Mouse (Mus musculus) kidney, postnatal 36 days (tissue): Measurements from ENCODE around the gene Fgf3.

Source experiments
- DNase-seq, 2 experiments: peaks; one replicate each; pipeline ENCODE4 v3.0.0; 2021 to 2022; ENCODE audit warnings: mixed read lengths in 2 of 2

Gene Fgf3

DNA sequence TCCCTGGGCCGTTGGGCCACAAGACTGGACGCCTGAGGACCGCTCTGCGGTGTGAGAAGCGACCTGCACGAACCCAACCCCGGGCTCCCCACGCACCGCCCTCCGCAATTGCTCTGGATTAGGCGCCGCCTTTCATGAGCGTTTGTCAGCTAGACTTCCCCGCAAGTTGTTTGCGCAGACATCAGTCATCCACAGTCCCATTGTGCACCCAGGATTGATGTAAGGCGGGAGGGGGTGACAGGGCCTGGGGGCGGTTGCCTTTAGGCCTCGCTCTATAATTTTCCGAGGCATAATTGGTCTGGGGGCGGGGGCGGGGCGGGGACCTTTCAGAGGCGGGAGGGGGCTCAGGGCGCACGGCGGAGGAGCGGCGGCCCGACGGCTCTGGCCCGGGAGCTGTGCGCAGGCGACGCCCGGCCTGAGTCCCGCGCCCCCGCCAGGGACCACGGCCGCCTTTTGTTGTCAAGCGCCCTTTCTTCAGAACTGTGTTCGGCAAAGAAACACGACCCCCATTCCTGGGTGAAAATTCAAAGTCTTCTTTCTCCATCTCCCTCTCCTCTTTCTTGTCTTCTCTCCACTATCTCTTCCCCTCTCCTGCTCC lies at the start of gene Fgf3:
Gene Fgf3 (plus strand): TSS at position 193 of the 598 bp plus-strand sequence.
- no peak for DNase-seq

GRCm38 (mm10) chr7:144788631-144789030 lies 49.3 kb upstream of the Fgf3 start:
- DNase-seq, result peak; percentile 17 to 34

DNA sequence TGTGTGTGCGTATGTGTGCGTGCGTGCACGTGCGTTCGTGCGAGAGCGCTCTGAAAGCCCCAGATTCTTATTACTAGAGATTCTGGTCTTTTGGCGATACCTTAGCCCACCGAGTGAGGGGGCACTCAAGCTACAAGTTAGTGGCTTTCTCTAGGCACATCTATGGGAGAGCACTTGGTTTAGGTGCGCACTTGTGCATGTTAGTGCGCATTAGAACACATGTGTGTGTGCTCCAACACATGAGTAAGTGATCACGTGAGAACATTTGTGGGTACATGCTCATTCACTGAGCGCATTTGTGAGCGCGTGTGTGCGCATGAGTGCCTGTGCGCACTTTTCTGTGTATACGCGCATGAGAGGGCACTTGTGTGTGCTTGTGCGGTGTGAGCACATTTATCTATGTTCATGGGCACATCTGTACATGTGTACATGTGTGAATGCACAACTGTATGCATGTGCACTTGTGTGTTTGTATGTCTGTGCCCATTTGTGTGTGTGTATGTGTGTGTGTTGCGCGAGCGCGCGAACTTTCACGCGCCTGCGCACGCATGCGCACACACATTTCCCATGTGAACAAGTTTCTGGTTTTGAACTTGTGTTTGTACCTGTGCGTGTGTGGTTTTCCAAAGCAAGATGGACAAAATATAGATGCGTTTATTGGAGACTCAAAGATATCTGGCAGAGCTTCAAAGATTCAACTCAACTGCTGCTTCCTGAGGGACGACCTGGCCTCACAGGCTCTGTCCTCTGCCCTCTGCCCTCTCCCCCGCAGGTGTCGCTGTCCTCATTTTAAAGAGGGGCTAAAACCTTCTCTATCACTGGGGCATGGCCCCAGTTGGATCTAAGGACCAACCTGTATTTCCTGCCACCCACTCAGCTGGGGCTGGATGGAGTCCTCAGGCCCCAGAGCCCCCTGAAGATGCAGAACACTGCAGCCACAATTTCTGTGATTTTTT lies 48.0 kb upstream of the Fgf3 start:
- peak in 1 of 2 experiments; percentile 28 for DNase-seq

GRCm38 (mm10) chr7:144791426-144791825 lies 46.5 kb upstream of the Fgf3 start:
- DNase-seq, result no peak

DNA sequence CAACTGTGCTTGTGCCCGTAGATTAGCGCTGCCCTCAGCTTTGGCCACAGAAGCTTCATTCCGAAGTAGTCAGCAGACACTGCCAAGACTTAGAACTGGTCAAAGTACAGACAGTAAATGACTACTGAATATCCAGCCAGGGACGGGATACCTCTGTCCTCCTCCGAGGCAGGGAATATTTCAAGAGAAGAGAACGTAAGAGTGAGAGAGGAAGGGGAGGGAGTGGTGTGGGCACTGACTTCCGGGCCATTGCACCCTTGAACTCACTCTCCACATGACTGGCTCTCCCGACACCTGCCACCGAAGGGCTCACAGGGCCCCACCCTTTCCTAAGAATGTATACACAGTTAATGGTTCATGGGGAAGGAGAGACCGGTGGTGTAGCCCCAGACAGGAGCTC lies 44.6 kb upstream of the Fgf3 start:
- DNase-seq, result peak; percentile 64 to 80

- DNase-seq, result peak in 1 of 2 experiments; percentile 6
Observed at GRCm38 (mm10) chr7:144795976-144796474, 41.9 kb upstream of the Fgf3 start.

DNA sequence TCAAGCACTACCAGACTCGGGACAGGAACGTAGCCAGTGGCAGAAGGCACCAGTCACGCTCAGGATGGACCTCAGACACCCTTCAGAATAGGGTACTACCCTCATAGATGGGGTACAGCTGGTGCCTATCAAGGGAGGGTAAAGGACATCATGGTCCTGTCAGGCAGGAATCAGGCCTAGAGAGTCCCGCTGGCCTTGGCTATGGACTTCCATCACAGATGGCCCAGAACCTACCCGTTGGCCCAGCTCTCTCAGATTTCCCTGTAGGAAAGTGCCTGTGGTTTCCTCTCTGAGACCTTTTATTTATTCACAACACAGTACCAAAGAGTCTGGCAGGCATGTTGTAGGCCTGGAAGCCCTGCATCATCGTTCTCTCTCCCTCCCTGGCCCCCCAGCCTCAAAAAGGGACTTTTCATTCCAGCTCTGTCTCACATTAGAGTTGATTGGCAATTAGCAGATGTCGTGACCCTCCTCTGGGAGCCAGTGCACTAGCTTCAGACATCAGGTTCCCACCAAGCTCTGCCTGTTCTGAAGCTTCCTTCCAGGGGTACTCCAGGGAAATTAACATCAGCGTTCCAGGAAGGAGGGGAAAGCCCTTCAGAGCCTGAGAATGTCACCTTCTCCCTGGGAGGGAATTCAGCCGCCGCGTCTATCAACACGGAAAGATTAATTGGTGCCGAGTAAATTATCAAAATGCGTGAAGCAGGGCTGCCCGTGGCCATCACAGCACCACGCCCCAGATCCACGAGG lies 40.7 kb upstream of the Fgf3 start:
- DNase-seq, result no peak

DNA sequence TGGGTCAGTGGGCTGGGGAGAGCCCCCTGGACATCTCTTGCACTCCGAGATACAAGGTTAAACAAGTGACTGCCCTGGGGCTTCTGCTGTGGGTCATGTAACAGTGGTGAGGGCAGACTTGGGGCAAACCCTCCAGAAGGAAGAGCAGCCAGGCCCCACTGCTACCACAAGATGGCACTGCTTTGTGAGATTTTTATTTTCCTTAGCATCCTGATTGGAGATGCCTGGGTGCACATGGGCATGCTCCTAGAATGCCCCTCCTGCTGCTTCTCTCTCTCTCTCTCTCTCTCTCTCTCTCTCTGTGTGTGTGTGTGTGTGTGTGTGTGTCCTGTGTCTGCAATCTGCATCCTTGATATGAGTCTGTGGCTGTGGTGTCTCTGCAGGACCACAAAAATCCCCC lies 39.4 kb upstream of the Fgf3 start:
- peak; percentile 19 to 50 for DNase-seq

DNA sequence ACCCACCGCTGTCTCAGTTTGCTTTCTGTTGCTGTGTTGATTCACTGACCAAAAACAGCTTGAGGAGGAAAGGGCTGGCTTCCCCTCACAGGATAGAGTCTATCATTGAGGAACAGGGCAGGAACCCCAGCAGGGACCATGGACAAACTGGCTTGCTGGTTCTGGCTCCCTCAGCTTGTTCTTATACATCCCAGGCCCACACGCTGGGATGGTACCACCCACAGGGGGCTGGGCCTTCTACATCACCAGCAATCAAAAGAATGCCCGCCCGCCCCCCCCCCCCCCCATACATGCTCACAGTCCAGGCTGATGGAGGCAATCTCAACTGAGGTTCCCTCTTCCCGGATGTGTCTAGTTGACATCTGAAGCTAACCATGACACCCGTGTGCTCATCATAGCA lies 30.8 kb upstream of the Fgf3 start:
- DNase-seq, result no peak

DNA sequence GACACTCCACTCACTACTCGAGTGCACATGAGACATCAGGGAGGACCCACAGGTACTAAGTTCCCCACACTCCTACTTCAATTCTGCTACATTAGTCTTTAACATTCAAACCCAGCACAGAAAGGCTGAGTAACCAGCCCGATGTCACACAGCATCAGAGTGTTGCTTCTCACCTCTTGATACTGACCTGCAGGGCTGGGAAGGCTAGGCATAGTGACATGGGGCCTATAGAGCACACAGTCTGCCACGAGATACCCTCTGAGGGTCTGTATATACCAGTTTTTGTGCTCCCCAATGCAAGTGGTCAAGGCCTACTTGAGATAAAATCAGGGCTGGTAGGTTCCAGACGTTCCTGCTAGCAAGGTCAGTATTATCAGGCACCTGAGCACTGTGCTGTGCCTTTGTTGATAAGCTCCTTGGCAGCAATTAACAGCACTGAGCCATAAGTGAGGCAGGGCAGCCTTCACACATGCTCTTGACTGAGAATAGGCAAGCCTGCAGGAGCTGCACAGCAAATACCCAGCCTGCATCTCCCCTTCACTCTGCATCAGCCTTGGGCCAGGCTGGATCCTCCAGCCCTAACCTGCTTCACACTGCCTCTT lies 29.8 kb upstream of the Fgf3 start:
- no peak for DNase-seq

GRCm38 (mm10) chr7:144811521-144811920 lies 26.4 kb upstream of the Fgf3 start:
- DNase-seq, result no peak

DNA sequence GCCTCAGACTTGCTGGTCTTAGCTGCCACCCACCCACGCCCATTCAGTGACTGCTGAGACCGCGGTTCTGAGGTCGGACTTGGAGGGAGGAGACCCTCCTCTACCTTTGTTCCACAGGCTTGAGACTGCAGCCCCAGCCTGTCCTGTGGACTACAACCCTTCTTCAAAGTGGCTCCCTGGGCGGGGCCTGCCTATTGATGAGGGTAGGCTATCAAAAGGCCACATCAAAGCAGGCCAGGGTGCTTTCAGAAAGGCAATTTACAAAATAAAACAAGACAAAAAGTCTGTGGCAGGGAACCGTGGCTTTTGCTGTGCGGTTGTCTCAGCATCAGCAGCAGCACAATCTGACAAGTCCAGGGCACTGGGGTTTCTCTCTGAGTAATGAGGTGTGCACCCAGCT lies 16.0 kb upstream of the Fgf3 start:
- no peak for DNase-seq

DNA sequence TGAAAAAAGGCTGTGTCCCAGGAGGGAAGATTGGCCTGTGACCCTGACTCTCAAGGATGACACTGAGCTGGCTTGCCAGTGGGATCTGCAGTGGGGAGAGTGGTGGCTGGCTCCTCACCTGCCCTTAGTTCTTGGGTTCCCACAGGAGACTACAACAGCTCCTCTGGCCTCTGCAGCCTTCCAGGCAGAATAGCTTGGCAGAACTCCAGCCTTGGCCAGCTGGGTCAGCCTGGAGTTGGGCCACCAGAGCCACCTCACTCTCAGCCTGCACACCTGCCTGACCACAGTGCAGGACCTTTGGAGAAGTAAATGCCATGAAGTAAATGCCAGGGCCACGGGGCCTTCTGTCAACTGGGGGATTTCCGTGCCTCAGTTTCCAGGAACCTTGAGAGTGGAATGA lies 13.9 kb upstream of the Fgf3 start:
- DNase-seq, result peak; percentile 26 to 63

- no peak for DNase-seq
Observed at GRCm38 (mm10) chr7:144828369-144828768, 9.5 kb upstream of the Fgf3 start.

GRCm38 (mm10) chr7:144838522-144839503 lies 930 bp downstream of the Fgf3 start:
- DNase-seq, result no peak

DNA sequence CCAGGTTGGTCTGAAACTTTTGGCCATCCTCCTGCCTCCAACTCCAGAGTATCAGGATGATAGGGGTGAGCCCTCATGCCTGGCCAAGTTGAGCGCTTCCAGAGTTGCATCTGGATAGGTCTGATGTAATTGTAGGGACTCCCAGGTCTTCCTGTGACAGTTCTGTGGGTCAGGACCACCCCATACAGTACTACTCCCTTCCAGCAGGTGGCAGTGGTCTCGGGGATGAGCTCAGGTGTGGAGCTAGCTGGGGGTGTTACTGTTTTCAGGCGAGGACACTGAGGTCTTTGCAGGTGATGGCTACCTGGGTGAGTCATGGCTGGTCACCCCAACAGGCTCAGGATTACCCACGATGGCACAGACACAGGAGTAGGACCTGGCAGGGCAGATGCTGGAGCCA lies 8.3 kb downstream of the Fgf3 start:
- DNase-seq, result peak; percentile 17 to 70

DNA sequence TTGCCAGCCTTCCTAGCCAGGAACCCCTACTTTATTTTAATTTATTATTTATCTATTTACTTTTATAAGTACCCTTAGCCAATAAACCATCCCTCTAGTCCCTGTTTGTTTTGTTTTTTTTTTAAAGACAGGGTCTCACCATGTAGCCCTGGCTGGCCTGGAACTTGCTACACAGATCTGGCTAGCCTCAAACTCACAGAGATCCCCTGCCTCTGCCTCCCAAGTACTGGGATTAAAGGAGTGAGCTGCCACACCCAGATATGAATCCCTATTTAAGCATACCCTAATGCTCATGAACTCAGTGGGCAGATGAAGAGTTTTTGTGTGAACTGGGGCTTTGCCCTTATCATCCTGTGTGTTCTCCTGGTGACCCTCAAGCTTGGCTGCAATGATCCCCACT lies 9.2 kb downstream of the Fgf3 start, which contains the start of gene Fgf4:
Gene Fgf4 (plus strand): TSS at position 301 of the 400 bp plus-strand sequence.
- no peak for DNase-seq

GRCm38 (mm10) chr7:144851321-144851720 lies 13.4 kb downstream of the Fgf3 start:
- DNase-seq, result no peak

GRCm38 (mm10) chr7:144854966-144855365 lies 17.1 kb downstream of the Fgf3 start:
- DNase-seq, result no peak

- DNase-seq, result no peak
Observed at GRCm38 (mm10) chr7:144857158-144857557, 19.3 kb downstream of the Fgf3 start.

GRCm38 (mm10) chr7:144857826-144858342 lies 20.0 kb downstream of the Fgf3 start:
- DNase-seq, result no peak
